Mouse (Mus musculus) lung, adult 18-20 months (tissue): ENCODE data around the gene Cdcp1.
A peak's percentile ranks its signal among the peaks of the same experiment; 100 is the strongest.

Source experiments
- DNase-seq, 2 experiments: peaks; one replicate each; pipeline ENCODE4 v3.0.0; 2022; ENCODE audit warnings: mixed read lengths in 2 of 2

The Cdcp1 gene

GRCm38 (mm10) chr9:123215621-123216440 lies at the start of gene Cdcp1:
Cdcp1 (minus strand) TSS chr9:123216038.
- peak; percentile 62 to 70 for DNase-seq

GRCm38 (mm10) chr9:123260611-123261021 lies 44.8 kb upstream of the Cdcp1 start, which contains the start of gene Tmem158:
Tmem158 (minus strand) TSS chr9:123260764.
- DNase-seq: peak; percentile 83 to 87

GRCm38 (mm10) chr9:123259896-123260610 lies 44.2 kb upstream of the Cdcp1 start:
- DNase-seq: peak; percentile 75 to 82

- DNase-seq: no peak
Measured at GRCm38 (mm10) chr9:123259461-123259895, 43.6 kb upstream of the Cdcp1 start.

GRCm38 (mm10) chr9:123258796-123259195 lies 43.0 kb upstream of the Cdcp1 start:
- DNase-seq: no peak

- DNase-seq: no peak
Measured at GRCm38 (mm10) chr9:123255736-123256135, 39.9 kb upstream of the Cdcp1 start.

GRCm38 (mm10) chr9:123247992-123248391 lies 32.2 kb upstream of the Cdcp1 start:
- DNase-seq: no peak

- DNase-seq: no peak
Measured at GRCm38 (mm10) chr9:123245146-123245545, 29.3 kb upstream of the Cdcp1 start.

- DNase-seq: no peak
Measured at GRCm38 (mm10) chr9:123243988-123244387, 28.1 kb upstream of the Cdcp1 start.

GRCm38 (mm10) chr9:123241191-123241590 lies 25.4 kb upstream of the Cdcp1 start:
- no peak for DNase-seq

- DNase-seq: no peak
Measured at GRCm38 (mm10) chr9:123240751-123241150, 24.9 kb upstream of the Cdcp1 start.

- no peak for DNase-seq
Measured at GRCm38 (mm10) chr9:123240271-123240670, 24.4 kb upstream of the Cdcp1 start.

- no peak for DNase-seq
Measured at GRCm38 (mm10) chr9:123239651-123240050, 23.8 kb upstream of the Cdcp1 start.

GRCm38 (mm10) chr9:123238256-123239045 lies 22.6 kb upstream of the Cdcp1 start:
- DNase-seq: no peak

GRCm38 (mm10) chr9:123237739-123238138 lies 21.9 kb upstream of the Cdcp1 start:
- peak; percentile 34 to 71 for DNase-seq

GRCm38 (mm10) chr9:123235621-123236020 lies 19.8 kb upstream of the Cdcp1 start:
- DNase-seq: no peak

- DNase-seq: no peak
Measured at GRCm38 (mm10) chr9:123229826-123230225, 14.0 kb upstream of the Cdcp1 start.

- DNase-seq: no peak
Measured at GRCm38 (mm10) chr9:123228671-123229070, 12.8 kb upstream of the Cdcp1 start.

- DNase-seq: no peak
Measured at GRCm38 (mm10) chr9:123227106-123227750, 11.4 kb upstream of the Cdcp1 start.

GRCm38 (mm10) chr9:123224863-123225431 lies 9.1 kb upstream of the Cdcp1 start:
- peak; percentile 11 to 48 for DNase-seq

GRCm38 (mm10) chr9:123219826-123220225 lies 4.0 kb upstream of the Cdcp1 start:
- no peak for DNase-seq

- DNase-seq: peak in 1 of 2 experiments; percentile 25
Measured at GRCm38 (mm10) chr9:123213371-123213770, 2.5 kb downstream of the Cdcp1 start.
